Mouse (Mus musculus) lung, postnatal 4 days (tissue): Measurements from ENCODE around the gene Eno1.
A peak's percentile ranks its signal among the peaks of the same experiment; 100 is the strongest.
"Not testable (repeated sequence)": the region's sequence is repeated elsewhere in the genome, so short reads cannot be mapped to it uniquely, and the experiment has no call there.

Experiments
- DNase-seq, 2 experiments: peaks; one replicate each; pipeline ENCODE4 v3.0.0; 2021

Eno1 gene

DNA sequence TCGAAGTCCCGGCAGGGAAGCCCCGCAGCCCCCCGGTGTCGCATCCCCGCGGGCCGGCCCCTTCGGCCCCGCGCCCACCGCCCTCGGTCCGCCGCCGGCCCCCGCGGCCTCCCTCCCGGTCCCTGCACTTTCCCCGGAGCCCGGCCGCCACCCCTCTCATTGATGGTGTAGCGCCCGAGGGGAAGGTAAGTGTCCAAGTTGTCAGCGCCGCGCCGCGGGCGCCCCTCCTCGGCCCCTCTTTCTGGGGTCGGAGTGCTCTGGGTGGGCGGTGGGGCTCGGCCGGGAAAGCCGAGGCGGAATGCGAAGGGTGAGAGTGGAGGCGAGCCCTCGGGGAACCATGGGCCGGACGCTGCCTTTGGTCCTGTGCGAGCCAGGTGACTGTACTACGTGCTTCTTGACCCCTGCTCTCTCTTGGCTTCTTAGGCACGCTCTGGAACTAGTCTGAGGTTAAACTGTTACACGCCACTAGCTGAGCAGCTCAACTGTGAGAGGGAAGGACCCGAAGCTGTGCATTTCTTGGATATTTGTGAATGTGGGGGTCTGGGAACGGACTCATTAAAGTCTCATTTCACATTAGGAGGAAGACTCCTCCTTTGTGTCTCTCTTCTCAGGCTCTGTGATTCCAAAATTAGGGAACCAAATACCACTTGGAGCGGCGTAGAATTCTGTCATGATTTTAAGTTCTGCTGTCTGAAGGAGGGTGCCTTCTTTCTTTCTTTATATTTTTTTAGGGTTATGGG is 45.5 kb downstream of the Eno1 start:
- DNase-seq: peak; percentile 55 to 57

DNA sequence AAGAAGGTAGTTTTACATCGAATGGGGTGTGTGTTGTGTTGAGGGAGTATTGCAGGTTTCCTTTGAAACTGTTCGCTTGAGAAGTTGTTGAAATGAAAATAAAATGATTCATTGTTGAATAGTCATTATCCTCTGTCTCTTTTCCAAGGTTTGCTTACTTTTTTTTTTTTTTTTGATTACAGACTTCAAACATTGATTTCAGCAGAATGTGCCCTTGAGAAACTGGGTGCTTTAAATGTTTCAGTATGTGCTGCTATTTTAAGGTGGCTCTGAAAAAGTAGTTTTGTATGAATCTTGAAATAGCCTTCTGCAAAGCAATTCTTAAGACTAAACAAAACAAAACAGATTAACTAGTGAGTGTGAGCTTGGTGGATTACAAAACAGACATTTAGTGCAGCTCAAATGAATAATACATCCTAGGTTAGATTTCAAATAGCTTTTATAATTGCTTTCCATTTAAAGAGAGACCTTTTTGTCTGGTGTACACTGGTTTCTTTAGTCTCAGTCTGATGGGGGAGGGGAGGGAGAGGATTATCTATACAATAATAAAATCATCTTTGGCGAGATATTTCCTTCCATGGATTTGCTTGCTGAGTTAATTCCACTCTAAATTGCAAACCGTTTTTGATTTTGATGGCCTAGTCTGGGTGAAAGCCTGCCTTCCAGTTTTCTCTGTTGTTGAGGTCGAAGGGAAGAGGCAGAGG is 46.3 kb downstream of the Eno1 start:
- DNase-seq: no peak

DNA sequence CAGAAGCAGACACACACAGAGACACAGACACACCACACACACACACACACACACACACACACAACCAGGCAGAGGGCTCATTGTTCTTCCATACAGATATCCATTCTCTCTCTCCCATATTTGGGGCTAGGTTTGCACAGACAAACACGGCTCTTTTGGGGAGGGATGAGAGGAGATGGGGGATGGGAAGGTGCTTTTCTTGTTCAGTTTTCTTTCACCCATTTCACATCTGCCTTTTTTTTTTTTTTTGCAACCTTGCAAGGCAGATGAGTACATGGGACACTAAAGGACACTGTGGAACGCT is 46.8 kb downstream of the Eno1 start:
- DNase-seq: no peak

DNA sequence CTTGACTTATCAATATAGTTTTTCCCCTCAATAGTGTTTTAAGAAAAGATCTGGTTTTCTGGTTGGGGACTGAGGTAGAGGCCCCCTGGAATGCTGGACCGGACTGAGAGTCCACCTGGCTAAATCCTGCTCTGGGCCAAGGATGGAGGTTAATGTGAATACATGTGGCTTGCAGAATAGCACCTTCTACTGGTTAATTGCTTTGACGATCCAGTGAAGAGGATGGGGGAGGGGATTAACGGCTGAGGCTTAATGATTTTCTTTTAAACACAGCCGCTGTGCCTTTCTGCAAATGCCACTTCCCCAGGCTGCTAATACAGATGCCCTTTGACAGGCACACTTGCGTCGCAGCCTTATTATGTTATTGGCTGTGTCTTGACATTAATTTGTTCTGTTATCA is 47.5 kb downstream of the Eno1 start:
- DNase-seq: no peak

DNA sequence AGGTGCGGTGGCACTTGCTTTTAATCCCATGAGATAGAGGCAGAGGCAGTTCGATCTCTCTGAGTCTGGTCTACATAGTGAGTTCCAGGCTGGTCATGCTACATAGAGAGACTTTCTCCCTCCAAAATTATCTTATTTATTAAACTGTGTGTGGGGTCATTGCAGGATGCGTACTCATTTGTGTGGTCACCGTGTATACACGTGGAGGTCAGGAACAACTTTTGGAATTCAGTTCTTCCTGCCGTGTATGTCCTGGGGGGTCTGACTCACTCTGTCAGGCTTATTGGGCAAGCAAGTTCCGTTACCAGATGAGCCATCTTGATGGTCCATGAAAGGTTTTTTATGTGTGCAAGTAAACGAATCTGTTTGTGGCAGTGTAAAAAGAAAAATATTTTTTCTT is 50.5 kb downstream of the Eno1 start:
- no peak for DNase-seq

GRCm38 (mm10) chr4:150287463-150287862 is 50.9 kb downstream of the Eno1 start:
- not testable (repeated sequence) for DNase-seq

DNA sequence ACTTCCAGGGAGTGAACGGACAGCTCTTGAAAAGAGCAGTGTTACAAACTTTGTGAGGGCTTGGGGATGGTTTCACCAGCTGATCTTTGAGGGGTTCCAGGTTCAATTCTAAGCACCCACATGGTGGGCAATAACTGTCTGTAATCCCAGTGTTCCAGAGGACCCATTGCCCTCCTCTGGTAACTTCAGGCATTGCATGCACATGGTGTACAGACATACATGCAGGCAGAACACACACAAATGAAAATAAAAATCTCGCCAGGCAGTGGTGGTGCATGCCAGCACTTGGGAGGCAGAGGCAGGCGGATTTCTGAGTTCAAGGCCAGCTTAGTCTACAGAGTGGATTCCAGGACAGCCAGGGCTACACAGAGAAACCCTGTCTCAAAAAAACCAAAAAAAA is 55.4 kb downstream of the Eno1 start:
- DNase-seq: no peak

DNA sequence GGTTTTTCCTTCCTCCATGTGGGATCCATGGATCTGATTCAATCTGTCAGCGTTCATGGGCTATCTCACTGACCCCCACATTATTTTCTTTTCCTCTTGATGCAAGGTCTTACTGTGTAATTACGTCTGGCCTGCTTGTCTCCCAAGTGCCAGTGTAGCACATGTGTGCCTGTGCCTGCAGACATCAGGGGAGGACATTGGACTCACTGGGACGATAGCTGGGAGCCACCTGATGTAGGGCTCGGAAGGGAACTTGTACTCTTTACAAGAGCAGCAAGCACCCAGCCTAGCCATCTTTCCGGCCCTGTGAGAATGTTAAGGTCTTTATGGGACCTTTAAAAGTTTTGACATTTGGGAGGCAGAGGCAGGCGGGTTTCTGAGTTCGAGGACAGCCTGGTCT is 58.3 kb downstream of the Eno1 start:
- no peak for DNase-seq

DNA sequence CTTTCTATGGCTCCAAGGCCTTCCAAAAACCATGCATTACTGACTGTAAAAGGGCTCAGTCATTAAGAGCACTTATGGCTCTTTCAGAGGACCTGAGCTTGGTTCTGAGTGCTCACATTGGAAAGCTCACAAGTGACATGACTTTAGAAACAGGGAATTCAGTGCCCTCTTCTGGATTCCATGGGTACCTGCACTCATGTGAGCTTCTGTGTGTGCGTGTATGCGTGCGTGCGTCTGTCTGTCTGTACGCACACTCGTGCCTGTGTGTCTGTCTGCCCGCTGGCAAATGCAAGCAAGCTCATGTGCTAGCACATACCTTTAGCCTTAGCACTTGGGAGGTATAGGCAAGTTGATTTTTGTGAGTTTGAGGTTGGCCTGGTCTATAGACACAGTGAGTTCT is 59.4 kb downstream of the Eno1 start:
- DNase-seq: no peak
